Mouse (Mus musculus) hematopoietic stem cell, adult 5-6 weeks (primary cell): ENCODE results near the gene Gm15107. TPM values are rescaled to one million over a fixed set of nuclear protein-coding genes. Genes with fewer than 3 reads are reported as not detected.
"Not testable (repeated sequence)": the region's sequence is repeated elsewhere in the genome, so short reads cannot be mapped to it uniquely, and the experiment has no call there.

Experiments used
- ATAC-seq, 2 experiments: fragments of 125-278 bp in 1 of 2; replicated peaks in 1 of 2; 2 replicates each; pipeline ENCODE4 v1.8.0; 2016 to 2017; ENCODE audit warnings: inconsistent platforms in 2 of 2, mild to moderate bottlenecking in 2 of 2, moderate number of reproducible peaks in 2 of 2, low read depth in 1 of 2, moderate TSS enrichment in 1 of 2; ENCODE audit not compliant: low FRiP score in 2 of 2, poor library complexity in 2 of 2, severe bottlenecking in 2 of 2, insufficient read depth in 1 of 2, low TSS enrichment in 1 of 2
- total RNA-seq: library from RNA; stranded (forward); fragments of 172-1452, 232-1000 nt; gene quantifications from 2 replicates; pipeline ENCODE4 v1.2.3, GENCODE M21; 2017

The Gm15107 gene
- not detected in 2 replicates for total RNA-seq

DNA sequence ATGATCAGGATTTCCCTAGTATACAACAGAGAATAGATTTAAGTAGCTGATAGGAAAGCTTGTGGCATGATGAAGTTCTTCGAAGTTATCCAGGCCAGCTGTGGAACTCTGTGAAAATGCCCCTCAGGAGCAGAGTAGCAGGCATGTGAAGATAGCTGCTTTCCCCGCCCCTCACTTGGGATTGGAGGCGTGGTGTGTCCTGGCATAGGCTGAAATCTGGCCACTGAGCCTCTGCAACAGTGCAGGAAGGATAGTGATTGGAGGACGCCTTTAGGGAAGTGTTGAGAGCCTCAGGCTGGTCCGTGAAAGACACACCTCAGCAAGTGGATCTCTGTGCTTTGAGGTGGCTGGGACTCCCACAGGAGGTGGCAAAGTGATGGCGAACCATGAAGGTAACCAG lies at the start of gene Gm15107:
Gene Gm15107, plus strand, starts transcription at position 301 of the 400 bp plus-strand sequence.
- ATAC-seq, result not testable (repeated sequence)

Other genes with a start within 250 kb of the Gm15107 start
- gene Gm15080, start 187.7 kb upstream of the Gm15107 start, total RNA-seq, result not detected in 2 replicates